1 mouse cellular context compared by ENCODE assay signal in the genomic region with DNA sequence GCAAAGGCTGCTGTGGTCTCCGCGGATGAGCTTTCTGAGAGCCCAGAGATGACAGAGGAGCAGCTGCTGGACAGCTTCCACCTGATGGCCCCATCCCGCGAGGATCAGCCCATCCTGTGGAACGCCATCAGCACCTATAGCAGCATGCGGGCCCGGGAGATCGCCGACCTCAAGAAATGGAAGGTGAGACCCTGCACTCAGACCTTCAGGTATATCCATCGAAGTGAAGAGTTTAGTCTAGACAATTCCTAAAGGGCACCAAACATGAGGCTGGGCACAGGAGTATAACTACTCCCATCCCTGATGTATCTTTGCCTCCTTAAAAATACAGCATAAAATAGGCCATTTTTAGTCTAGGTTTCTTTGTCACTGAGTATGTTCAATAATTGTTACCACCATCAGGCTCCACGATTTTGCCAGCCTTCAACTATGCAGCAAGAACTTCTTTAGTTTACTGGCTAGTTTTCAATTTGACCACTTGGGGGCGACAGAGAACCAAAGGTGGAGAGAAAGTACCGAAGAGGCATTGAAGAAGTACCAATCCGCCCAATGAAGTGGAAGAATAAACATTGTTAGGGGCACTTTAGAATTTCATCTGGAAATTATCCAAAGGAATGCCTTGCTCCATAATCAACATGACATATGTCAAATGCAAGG.
TF ChIP-seq lines count a peak whose summit lies in the region.

No protein-coding gene starts in this region.

TF ChIP-seq in CH12.LX, 34 proteins besides CTCF, POLR2A, EP300 and RAD21:
- TF ChIP-seq SIN3A (IDR thresholded peaks at IDR 0.05; ENCODE audit: low read length) = no peak
- TF ChIP-seq SMC3 (IDR thresholded peaks at IDR 0.05; ENCODE audit: low read depth, low read length) = peak; percentile 53
